Mouse (Mus musculus) neural tube, embryonic 12.5 days (tissue): ENCODE measurements around the gene Gstt1. TPM values are rescaled to one million over a fixed set of nuclear protein-coding genes. Genes with fewer than 3 reads are reported as not detected.

Experiments used
- ATAC-seq: fragments of 200-750 bp; cut with Nextera tagmentation; 2 replicates; pipeline ENCODE4 v1.8.0; 2017; ENCODE audit warnings: low read depth, mild to moderate bottlenecking, moderate TSS enrichment, moderate library complexity; ENCODE audit not compliant: low FRiP score
- H3K27ac ChIP-seq: fragments of 300-500 bp; sonication (generic); 2 replicates; pipeline ENCODE4 v1.5.1; 2016
- H3K27me3 ChIP-seq: fragments of 300-500 bp; sonication (generic); replicated peaks from 2 replicates; pipeline ENCODE4 v1.6.1; 2016; ENCODE audit warnings: mild to moderate bottlenecking
- H3K36me3 ChIP-seq: fragments of 300-500 bp; sonication (generic); 2 replicates; pipeline ENCODE4 v1.6.1; 2016; ENCODE audit warnings: mild to moderate bottlenecking
- H3K4me1 ChIP-seq: fragments of 300-500 bp; sonication (generic); 2 replicates; pipeline ENCODE4 v1.6.1; 2016
- H3K4me2 ChIP-seq: fragments of 300-500 bp; sonication (generic); replicated peaks from 2 replicates; pipeline ENCODE4 v1.6.1; 2016; ENCODE audit warnings: mild to moderate bottlenecking
- H3K4me3 ChIP-seq: fragments of 300-500 bp; sonication (generic); 2 replicates; pipeline ENCODE4 v1.5.1; 2016
- H3K9ac ChIP-seq: fragments of 300-500 bp; sonication (generic); 2 replicates; pipeline ENCODE4 v1.6.1; 2016; ENCODE audit warnings: mild to moderate bottlenecking
- H3K9me3 ChIP-seq: fragments of 300-500 bp; sonication (generic); 2 replicates; pipeline ENCODE4 v1.6.1; 2016; ENCODE audit warnings: mild to moderate bottlenecking
- WGBS: fragments of 180-500 bp; shearing (Covaris S2); methylation state at CpG from one replicate; pipeline ENCODE4 v1.1.7; 2016; 5-methylcytosine and 5-hydroxymethylcytosine counted together
- polyA plus RNA-seq: library from polyadenylated mRNA; unstranded; fragments of >200 nt; fragmentation: Nextera tagmentation; extraction: Ambion mirVana; gene quantifications from 2 replicates; pipeline ENCODE4 v1.2.1, GENCODE M21; 2016

Gene Gstt1
- polyA plus RNA-seq, 1 experiment from 2014 or later: 4.2 TPM

DNA sequence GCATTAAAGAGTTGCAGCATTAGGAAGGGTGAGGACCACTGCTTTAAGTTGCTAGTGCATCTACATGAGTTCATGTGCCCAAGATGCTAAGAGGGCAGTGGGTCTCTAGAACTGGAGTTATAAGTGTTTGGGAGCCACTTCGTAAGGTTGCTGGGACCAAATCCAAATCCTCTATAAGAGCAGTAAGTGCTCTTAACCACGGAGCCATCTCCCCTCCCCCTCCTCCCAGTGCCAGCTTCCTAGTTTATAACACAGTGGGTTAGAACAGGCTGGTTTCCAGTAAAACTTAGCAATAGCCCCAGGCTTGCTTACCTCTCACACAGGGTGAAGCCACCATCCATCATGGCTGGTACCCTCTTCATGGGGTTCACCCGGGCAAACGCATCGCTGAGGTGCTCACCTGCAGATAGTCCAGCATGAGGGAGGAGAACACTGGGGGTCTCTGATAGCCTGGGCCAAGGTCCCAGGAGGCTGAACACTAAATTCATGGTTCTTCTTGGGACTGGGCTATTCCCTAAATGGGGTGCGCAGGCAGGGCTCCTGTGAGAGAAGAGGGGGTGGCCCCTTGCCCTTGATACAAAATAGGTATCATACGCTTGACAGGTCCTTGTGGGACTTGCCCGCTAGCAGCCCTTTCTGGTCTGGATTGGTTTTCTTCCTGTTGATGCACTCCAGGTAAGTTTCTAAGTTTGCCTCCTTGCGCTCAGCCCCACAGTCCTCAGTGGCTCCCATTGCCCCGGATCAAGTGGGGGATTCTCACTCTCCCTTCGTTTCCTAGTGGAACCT is 1.5 kb downstream of the Gstt1 start:
- no peaks in the 10 kb centered on the region for H3K9me3 ChIP-seq
- H3K4me2 ChIP-seq: peak overlapping the region; percentile 77
- 0 out of 2 replicates have a peak, but pooled peaks cover 6% of the 10 kb centered on the region for H3K27me3 ChIP-seq
- ATAC-seq: no peak
- H3K36me3 ChIP-seq: no peaks in the 10 kb centered on the region
- H3K27ac ChIP-seq: no peak overlapping the region
- H3K4me1 ChIP-seq: peaks cover 17% of the 10 kb centered on the region
- H3K4me3 ChIP-seq: peak overlapping the region; percentile 39
- no peak overlapping the region for H3K9ac ChIP-seq
- 50% methylated on average over 11 of the region's 11 CpGs for WGBS

DNA sequence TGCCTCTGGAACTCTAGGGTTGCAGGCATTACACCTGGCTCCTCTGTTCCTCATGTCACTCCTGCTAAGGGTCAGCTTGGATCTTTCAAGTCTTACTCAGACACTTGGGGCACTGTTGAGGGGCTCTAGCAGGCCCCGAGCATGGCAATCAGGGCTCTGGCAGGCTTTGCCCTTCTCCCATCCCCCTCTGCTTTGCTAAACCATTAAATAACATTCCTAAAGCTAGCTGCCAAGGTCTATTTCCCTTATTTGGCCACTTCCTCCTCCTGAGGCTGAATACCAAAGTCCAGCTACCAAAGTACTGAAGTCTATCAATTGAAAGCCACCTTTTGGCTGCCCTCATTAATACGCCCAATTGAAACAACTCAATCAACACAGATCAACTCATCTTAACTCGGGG is 3.5 kb downstream of the Gstt1 start:
- no peaks in the 10 kb centered on the region for H3K36me3 ChIP-seq
- ATAC-seq: no peak
- no peak overlapping the region for H3K4me3 ChIP-seq
- H3K4me2 ChIP-seq: no peak overlapping the region
- 0 out of 2 replicates have a peak, but pooled peaks cover 6% of the 10 kb centered on the region for H3K27me3 ChIP-seq
- H3K9me3 ChIP-seq: no peaks in the 10 kb centered on the region
- peaks cover 17% of the 10 kb centered on the region for H3K4me1 ChIP-seq
- no peak overlapping the region for H3K27ac ChIP-seq
- no peak overlapping the region for H3K9ac ChIP-seq
- 41% methylated on average over 3 of the region's 3 CpGs for WGBS

DNA sequence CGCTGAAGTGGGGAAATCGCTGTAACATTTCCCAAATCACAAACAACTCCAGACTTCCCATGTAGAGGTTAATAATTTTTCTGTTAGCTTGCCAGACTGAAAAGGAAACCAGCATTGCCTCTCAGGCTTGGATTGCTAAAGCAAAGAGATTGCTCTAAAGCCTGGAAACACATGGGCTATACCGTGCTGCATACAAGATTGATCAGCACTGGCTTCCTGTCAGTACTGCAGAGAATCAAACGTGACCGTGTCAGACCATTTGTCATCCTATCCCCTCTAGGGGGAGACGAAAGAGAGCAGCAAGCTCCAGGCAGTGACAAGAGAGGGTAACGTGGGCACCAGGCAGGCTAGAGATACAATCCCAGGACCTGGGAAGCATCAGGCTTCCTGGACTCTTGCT is 7.6 kb downstream of the Gstt1 start:
- WGBS: 25% methylated on average over 7 of the region's 7 CpGs
- peaks cover 3% of the 10 kb centered on the region; the same call in 1 of the 2 replicates for H3K4me1 ChIP-seq
- H3K4me3 ChIP-seq: no peak overlapping the region
- H3K9ac ChIP-seq: no peak overlapping the region
- no peak overlapping the region for H3K4me2 ChIP-seq
- no peaks in the 10 kb centered on the region for H3K36me3 ChIP-seq
- ATAC-seq: no peak
- no peaks in the 10 kb centered on the region for H3K27me3 ChIP-seq
- H3K27ac ChIP-seq: no peak overlapping the region
- no peaks in the 10 kb centered on the region for H3K9me3 ChIP-seq

DNA sequence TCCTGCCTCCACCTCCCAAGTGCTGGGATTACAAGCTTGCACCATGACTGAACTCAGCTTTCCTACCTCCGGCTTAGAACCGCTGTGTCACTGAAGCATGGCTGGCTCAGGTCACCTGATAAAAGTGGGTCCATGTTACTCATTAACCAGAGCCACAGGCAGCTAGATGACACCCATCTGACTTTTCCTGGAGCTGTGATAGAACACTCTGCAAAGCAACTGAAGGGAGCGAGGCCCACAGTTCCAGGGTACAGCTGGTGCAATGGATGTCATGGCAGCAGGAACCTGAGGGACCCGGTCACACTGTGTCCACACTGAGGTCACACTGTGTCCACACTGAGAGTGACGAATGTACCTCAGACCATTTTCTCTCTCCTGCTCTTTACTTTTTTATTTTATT is 8.5 kb downstream of the Gstt1 start:
- Histone ChIP-seq H3K36me3 (no peaks in the 10 kb centered on the region), H3K27me3 (no peaks in the 10 kb centered on the region), H3K9me3 (no peaks in the 10 kb centered on the region), H3K4me3 (no peak overlapping the region), H3K9ac (no peak overlapping the region), H3K4me2 (no peak overlapping the region), H3K4me1 (peaks cover 1% of the 10 kb centered on the region; the same call in 1 of the 2 replicates), H3K27ac (no peak overlapping the region)
- 89% methylated on average over 5 of the region's 5 CpGs for WGBS
- ATAC-seq: no peak

DNA sequence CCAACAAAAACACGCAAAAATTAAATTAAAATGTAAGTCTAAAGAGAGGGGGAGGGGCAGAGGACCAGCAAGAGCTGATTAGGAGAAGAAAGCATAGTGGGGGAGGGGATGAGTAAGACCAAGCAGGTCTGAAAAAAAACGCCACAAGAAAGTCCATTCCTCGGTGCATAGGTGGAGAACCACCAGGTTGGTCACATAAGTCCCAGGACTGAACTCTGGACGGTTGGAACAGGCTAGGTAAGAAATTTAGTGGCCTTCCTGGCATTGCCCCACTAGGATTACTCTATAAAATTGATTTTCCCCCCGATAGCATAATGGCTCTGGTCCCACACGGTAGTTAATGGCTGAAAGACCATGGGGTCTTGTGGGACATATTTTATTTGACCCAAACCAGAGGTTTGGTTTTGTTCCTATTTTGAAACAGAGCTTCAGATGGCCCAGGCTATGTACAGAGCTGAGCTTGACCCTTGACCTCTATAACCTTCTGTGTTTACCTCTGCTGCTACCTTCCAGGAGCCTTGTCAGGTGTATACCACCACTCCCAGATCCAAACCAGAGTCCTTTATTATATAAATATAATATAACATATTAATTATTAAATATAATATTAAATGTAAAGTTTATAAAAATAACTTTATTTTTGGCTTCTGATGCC is 9.2 kb downstream of the Gstt1 start:
- H3K36me3 ChIP-seq: no peaks in the 10 kb centered on the region
- 80% methylated on average over 6 of the region's 6 CpGs for WGBS
- H3K4me1 ChIP-seq: no peaks in the 10 kb centered on the region
- H3K4me3 ChIP-seq: no peak overlapping the region
- no peak overlapping the region for H3K27ac ChIP-seq
- H3K9ac ChIP-seq: no peak overlapping the region
- no peak overlapping the region for H3K4me2 ChIP-seq
- no peaks in the 10 kb centered on the region for H3K9me3 ChIP-seq
- no peak for ATAC-seq
- no peaks in the 10 kb centered on the region for H3K27me3 ChIP-seq

DNA sequence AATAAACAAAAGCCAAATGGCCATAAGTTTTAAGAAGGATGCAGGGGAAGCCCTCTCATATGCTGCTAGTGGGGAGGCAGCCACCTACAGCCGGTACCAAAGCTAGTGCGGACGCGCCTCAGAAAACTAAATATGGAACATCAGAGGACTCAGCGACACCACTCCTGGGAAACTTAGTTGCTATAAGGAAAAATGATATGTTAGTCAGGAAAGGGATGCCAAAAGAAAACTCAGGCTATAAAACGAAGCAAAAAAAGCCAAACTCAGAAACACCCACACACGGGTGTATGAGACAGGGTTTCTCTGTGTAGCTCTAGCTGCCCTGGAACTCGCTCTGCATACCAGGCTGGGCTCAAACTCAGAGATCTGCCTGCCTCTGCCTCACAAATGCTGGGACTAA is 10.1 kb downstream of the Gstt1 start:
- WGBS: 92% methylated on average over 8 of the region's 8 CpGs
- Histone ChIP-seq H3K4me1 (no peaks in the 10 kb centered on the region), H3K36me3 (no peaks in the 10 kb centered on the region), H3K4me2 (no peak overlapping the region), H3K4me3 (no peak overlapping the region), H3K9me3 (no peaks in the 10 kb centered on the region), H3K9ac (no peak overlapping the region), H3K27me3 (no peaks in the 10 kb centered on the region), H3K27ac (no peak overlapping the region)
- no peak for ATAC-seq

DNA sequence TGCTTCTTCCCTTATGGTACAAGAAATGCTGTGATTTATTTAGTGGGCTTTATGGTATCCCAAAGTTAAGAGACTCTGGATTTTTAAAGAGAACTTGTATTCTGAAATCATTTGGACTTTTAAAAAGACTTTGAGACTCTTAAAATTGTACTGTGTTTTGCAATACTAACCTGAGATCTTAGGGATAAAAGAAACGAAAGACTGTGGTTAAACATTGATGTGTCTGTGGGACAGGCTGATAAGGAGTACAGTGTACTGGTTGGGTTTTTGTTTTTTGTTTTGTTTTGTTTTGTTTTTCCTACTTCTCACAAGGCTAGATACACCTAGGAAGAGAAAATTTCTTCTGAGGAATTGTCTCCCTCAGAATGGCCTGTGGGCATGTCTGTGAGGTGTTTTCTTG is 12.9 kb downstream of the Gstt1 start:
- WGBS: 81% methylated on average over 1 of the region's 1 CpGs

DNA sequence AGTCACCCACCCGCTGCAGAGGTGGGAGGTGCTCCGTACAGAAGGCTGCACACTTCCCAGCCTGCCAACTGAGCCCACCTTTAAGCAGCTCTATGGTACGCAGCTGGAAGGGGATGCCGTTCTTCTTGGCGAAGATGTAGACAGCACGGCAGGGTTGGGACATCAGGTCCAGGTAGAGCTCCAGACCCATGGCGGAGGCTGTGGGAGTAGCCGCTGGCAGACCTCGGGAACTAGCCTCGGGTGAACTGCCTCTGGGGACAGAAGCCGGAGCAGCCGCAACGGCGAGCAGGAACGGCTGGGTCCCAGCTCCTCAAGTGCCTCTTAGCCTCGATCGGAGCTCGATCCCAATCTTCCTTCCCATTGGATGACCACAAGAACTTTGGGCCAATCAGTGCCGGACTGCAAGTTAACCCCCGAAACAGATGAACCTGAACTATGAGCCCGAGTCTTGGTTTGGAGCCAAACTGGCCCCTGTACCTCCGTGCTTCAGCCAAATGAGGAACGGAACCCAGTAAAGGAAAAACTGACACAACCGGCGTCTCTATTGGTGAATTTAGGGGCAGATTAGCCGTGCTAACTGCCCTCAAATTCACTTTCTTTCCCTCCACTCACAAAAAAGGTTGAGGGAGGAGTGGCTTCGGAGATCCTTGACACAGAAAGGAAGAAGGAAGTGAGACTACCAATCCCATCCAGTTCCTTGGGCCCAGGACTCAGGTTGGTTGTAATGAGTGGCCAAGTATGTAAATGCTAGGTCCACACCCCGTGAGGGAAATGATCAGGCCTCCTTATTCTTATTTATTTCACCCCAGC is 17.4 kb downstream of the Gstt1 start, which contains the start of the genes Gm20441 and Gstt3:
TSS of gene Gm20441 (minus strand) at position 186 of the 810 bp plus-strand sequence.
TSS of gene Gstt3 (minus strand) at position 646 of the 810 bp plus-strand sequence.
- Histone ChIP-seq H3K4me2 (peak within 1 kb of the TSS; percentile 68), H3K27ac (no peak within 1 kb of the TSS), H3K4me1 (peaks cover 5% of the 10 kb centered on the region; the same call in 1 of the 2 replicates), H3K27me3 (peaks cover 28% of the 10 kb centered on the region), H3K4me3 (peak within 1 kb of the TSS; percentile 29), H3K9ac (peak within 1 kb of the TSS; percentile 35; the same call in 1 of the 2 replicates), H3K36me3 (no peaks in the 10 kb centered on the region), H3K9me3 (no peaks in the 10 kb centered on the region)
- 1% methylated on average over 28 of the region's 28 CpGs for WGBS
- no peak for ATAC-seq

More for the DNA sequence above, 12.9 kb downstream of the Gstt1 start:
- peaks cover 14% of the 10 kb centered on the region for H3K27me3 ChIP-seq
- H3K36me3 ChIP-seq: no peaks in the 10 kb centered on the region
- H3K9ac ChIP-seq: no peak overlapping the region
- ATAC-seq: no peak
- no peak overlapping the region for H3K4me3 ChIP-seq
- peaks cover 5% of the 10 kb centered on the region; the same call in 1 of the 2 replicates for H3K4me1 ChIP-seq
- no peak overlapping the region for H3K27ac ChIP-seq
- H3K4me2 ChIP-seq: no peak overlapping the region
- H3K9me3 ChIP-seq: no peaks in the 10 kb centered on the region

DNA sequence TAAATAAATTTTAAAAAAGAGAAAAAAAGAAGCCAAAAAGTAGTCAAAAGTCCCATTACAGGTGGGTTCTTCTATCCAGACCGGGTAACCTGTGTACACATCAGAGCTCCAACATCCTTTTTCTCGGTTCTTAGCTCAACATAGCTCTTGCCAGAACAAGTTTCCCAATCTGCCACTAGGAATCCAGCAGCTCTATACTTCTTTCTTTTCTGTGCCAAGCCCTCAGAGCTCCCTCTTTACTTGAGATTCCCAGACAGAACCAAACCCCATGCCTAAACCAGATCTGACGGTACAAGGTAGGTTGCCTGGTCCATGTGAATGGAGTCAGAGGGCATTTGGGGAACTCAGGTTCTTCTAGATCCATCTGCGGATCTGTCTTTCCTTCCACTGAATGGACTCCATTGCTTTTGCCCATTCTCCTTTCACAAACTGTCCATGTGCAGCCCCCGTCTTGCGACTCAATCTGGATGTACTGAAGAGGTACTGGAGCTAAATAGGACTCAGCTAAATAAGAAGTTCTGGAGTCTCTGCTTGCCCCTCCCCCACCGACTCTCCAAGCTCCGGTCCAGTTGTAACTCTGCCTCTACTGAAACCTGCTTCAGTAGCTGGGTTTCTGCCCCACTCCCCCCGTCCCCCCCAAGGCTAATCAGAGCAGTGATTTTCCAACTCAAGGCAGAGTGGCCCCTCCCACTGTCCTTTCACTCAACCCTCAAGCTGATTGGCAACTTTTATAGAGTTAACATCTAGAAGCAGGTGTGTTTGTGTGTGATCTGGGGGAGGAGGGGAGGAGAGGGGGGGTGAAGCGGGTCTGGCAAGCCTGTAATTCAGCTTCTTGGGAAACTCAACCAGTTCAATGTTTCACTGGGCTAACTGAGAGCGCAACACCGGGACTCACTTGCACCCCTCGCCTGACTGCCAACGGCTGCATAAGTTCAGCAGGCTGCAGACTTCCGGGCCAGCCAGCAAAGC is 18.9 kb downstream of the Gstt1 start:
- Histone ChIP-seq H3K9me3 (no peaks in the 10 kb centered on the region), H3K9ac (no peak overlapping the region), H3K4me1 (peaks cover 5% of the 10 kb centered on the region; the same call in 1 of the 2 replicates), H3K4me2 (no peak overlapping the region), H3K36me3 (no peaks in the 10 kb centered on the region), H3K27me3 (peaks cover 28% of the 10 kb centered on the region), H3K4me3 (no peak overlapping the region), H3K27ac (no peak overlapping the region)
- WGBS: 41% methylated on average over 15 of the region's 15 CpGs
- ATAC-seq: no peak

DNA sequence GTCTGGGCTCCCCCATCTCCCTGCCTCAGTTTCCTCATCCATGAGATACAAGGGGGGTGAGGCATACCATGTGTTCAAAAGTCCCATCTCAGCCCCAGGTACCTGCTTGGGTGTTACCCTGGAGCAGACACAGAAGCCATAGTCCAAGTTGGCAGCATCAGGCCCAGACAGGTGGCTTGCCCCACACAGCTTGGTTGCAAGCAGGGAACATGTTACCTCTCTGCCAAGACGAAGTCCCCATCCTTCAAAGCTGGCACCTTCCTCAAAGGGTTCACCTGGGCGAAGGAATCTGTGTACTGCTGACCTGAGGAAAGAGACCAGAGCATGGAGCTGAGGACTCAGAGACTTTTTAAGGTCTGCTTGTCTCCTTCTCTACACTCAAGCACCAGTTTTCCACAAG is 20.5 kb downstream of the Gstt1 start:
- no peak overlapping the region for H3K27ac ChIP-seq
- 74% methylated on average over 2 of the region's 2 CpGs for WGBS
- H3K9me3 ChIP-seq: no peaks in the 10 kb centered on the region
- no peak overlapping the region for H3K4me3 ChIP-seq
- ATAC-seq: no peak
- peaks cover 28% of the 10 kb centered on the region for H3K27me3 ChIP-seq
- H3K36me3 ChIP-seq: no peaks in the 10 kb centered on the region
- no peak overlapping the region for H3K9ac ChIP-seq
- no peak overlapping the region for H3K4me2 ChIP-seq
- H3K4me1 ChIP-seq: peaks cover 6% of the 10 kb centered on the region; the same call in 1 of the 2 replicates

DNA sequence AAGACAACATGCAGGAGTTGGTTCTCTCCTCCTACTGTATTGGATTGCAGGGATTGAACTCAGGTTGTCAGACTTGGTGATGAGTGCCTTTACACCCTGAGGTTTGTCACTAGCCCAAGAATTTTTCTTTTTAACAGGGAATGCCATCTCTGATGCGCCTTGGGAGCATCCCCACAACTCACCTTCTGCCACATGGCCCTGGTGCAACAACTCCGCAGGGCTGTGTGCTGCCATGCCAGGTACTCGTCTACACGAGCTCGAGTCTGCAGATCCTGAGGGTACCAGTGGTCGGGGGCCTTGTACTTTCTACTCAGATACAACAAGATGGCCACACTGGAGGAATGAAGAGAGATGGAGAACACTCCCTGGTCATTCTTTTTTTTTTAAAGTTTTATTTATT is 21.8 kb downstream of the Gstt1 start:
- Histone ChIP-seq H3K9ac (no peak overlapping the region), H3K36me3 (no peaks in the 10 kb centered on the region), H3K4me2 (no peak overlapping the region), H3K4me1 (peaks cover 15% of the 10 kb centered on the region; the same call in 1 of the 2 replicates), H3K27ac (no peak overlapping the region), H3K4me3 (no peak overlapping the region), H3K27me3 (peaks cover 23% of the 10 kb centered on the region), H3K9me3 (no peaks in the 10 kb centered on the region)
- WGBS: 86% methylated on average over 6 of the region's 6 CpGs
- ATAC-seq: no peak
